Mouse (Mus musculus) limb, embryonic 15.5 days (tissue): ENCODE data around the gene Tcaf3. TPM values are rescaled to one million over a fixed set of nuclear protein-coding genes. Genes with fewer than 3 reads are reported as not detected.

Experiments used
- ATAC-seq: fragments of 200-750 bp; cut with Nextera tagmentation; 2 replicates; pipeline ENCODE4 v1.8.0; 2017; ENCODE audit warnings: low read depth, moderate TSS enrichment; ENCODE audit not compliant: insufficient number of reproducible peaks, low FRiP score, low TSS enrichment
- H3K27ac ChIP-seq: fragments of 300-500 bp; sonication (generic); 2 replicates; pipeline ENCODE4 v1.5.1; 2015; ENCODE audit warnings: moderate library complexity, mild to moderate bottlenecking, inconsistent platforms
- H3K27me3 ChIP-seq: fragments of 300-500 bp; sonication (generic); 2 replicates; pipeline ENCODE4 v1.6.1; 2015; ENCODE audit warnings: inconsistent platforms
- H3K36me3 ChIP-seq: fragments of 300-500 bp; sonication (generic); 2 replicates; pipeline ENCODE4 v1.6.1; 2015; ENCODE audit warnings: inconsistent platforms
- H3K4me1 ChIP-seq: fragments of 300-500 bp; sonication (generic); 2 replicates; pipeline ENCODE4 v1.6.1; 2015; ENCODE audit warnings: inconsistent platforms
- H3K4me2 ChIP-seq: fragments of 300-500 bp; sonication (generic); 2 replicates; pipeline ENCODE4 v1.6.1; 2015; ENCODE audit warnings: mild to moderate bottlenecking, inconsistent platforms
- H3K4me3 ChIP-seq: fragments of 300-500 bp; sonication (generic); 2 replicates; pipeline ENCODE4 v1.5.1; 2015; ENCODE audit warnings: mild to moderate bottlenecking, inconsistent platforms
- H3K9ac ChIP-seq: fragments of 300-500 bp; sonication (generic); 2 replicates; pipeline ENCODE4 v1.6.1; 2015; ENCODE audit warnings: inconsistent platforms
- H3K9me3 ChIP-seq: fragments of 300-500 bp; sonication (generic); 2 replicates; pipeline ENCODE4 v1.6.1; 2016; ENCODE audit warnings: inconsistent platforms
- WGBS: fragments of 180-500 bp; shearing (Covaris S2); methylation state at CpG from one replicate; pipeline ENCODE4 v1.1.7; 2015; 5-methylcytosine and 5-hydroxymethylcytosine counted together
- polyA plus RNA-seq: library from polyadenylated mRNA; unstranded; fragments of >200 nt; fragmentation: Nextera tagmentation; extraction: Ambion mirVana; gene quantifications from 2 replicates; pipeline ENCODE4 v1.2.1, GENCODE M21; 2015

Gene Tcaf3
- not detected in 2 replicates for polyA plus RNA-seq

DNA sequence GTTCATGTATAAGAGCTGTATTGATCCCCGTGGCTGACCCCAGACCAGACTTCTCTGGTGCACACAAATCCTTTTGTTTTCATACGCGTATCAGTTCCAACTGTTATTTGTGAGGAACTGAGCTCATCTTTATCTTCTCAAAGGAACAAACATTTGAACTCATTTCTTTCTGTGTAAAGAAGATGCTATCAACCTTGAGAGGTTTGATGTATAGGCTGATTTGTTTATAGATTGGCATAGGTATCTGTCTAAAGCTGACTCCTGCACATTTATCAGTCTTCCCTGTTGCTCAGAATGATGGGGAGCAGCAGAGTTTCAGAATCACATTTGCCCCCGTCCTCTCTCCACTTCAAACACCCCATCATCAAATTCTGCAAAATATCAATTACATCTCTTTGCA, at the start of gene Tcaf3:
Gene Tcaf3, minus strand, starts transcription at position 101 of the 400 bp plus-strand sequence.
- ATAC-seq = no peak
- Histone ChIP-seq H3K27ac (no peak within 1 kb of the TSS), H3K36me3 (no peaks in the 10 kb centered on the region), H3K4me3 (no peak within 1 kb of the TSS), H3K9me3 (no peaks in the 10 kb centered on the region), H3K4me2 (no peak within 1 kb of the TSS), H3K4me1 (no peaks in the 10 kb centered on the region), H3K27me3 (no peaks in the 10 kb centered on the region), H3K9ac (no peak within 1 kb of the TSS)
- 77% methylated on average over 4 of the region's 4 CpGs for WGBS

GRCm38 (mm10) chr6:42644912-42645549, 47.5 kb upstream of the Tcaf3 start, which contains the start of gene Tcaf2:
TSS of gene Tcaf2 (minus strand) at chr6:42645254.
- Histone ChIP-seq H3K4me1 (no peaks in the 10 kb centered on the region), H3K9ac (no peak within 1 kb of the TSS), H3K27ac (peak within 1 kb of the TSS; percentile 4), H3K4me2 (peak within 1 kb of the TSS; percentile 69), H3K27me3 (no peaks in the 10 kb centered on the region), H3K36me3 (no peaks in the 10 kb centered on the region), H3K4me3 (peak within 1 kb of the TSS; percentile 42), H3K9me3 (no peaks in the 10 kb centered on the region)
- peak; percentile 96 for ATAC-seq
- WGBS = under 1% methylated on average over 23 of the region's 23 CpGs

DNA sequence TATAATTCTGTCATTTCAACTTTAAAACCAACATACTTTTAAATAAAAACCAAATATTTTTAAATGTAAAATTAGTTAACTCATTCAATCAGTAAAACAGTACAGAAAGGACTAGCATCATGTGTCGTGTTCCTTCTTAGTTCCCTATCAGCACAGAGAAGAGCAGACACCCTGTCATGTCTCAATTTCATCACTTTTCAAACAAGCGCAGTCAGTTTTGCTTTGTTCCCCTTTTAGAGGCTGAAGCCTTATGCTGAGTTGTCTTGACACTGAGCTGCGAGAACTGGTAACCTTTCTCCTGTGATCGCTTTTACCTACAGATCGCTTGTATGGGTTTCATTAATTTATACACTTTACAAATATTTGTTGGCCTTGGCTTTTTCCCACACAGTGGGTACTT, 36.9 kb upstream of the Tcaf3 start:
- no peaks in the 10 kb centered on the region for H3K4me1 ChIP-seq
- H3K27ac ChIP-seq = no peak overlapping the region
- H3K27me3 ChIP-seq = no peaks in the 10 kb centered on the region
- 88% methylated on average over 5 of the region's 5 CpGs for WGBS
- no peaks in the 10 kb centered on the region for H3K9me3 ChIP-seq
- H3K4me2 ChIP-seq = no peak overlapping the region
- no peak for ATAC-seq
- no peaks in the 10 kb centered on the region for H3K36me3 ChIP-seq
- no peak overlapping the region for H3K9ac ChIP-seq
- H3K4me3 ChIP-seq = no peak overlapping the region

DNA sequence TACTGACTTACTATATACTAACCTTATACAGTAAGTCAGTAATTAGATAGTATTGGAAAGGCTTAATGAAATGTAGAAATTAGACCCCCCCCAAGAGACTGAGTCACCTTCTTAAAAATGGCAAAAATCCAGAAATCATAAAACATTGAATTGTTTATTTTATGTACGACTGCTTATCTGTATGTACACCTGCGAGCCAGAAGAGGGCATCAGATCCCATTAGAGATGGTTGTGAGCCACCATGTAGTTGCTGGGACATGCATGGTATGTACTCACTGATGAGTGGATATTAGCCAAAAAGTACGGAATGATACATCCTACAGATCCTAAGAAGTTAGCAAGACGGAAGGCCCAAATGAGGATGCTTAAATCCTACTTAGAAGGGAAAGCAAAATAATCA, 33.9 kb upstream of the Tcaf3 start:
- no peaks in the 10 kb centered on the region for H3K9me3 ChIP-seq
- no peak overlapping the region for H3K4me3 ChIP-seq
- H3K4me1 ChIP-seq = no peaks in the 10 kb centered on the region
- H3K4me2 ChIP-seq = no peak overlapping the region
- ATAC-seq = no peak
- no peaks in the 10 kb centered on the region for H3K27me3 ChIP-seq
- WGBS = 69% methylated on average over 4 of the region's 4 CpGs
- no peak overlapping the region for H3K9ac ChIP-seq
- H3K27ac ChIP-seq = no peak overlapping the region
- H3K36me3 ChIP-seq = no peaks in the 10 kb centered on the region

DNA sequence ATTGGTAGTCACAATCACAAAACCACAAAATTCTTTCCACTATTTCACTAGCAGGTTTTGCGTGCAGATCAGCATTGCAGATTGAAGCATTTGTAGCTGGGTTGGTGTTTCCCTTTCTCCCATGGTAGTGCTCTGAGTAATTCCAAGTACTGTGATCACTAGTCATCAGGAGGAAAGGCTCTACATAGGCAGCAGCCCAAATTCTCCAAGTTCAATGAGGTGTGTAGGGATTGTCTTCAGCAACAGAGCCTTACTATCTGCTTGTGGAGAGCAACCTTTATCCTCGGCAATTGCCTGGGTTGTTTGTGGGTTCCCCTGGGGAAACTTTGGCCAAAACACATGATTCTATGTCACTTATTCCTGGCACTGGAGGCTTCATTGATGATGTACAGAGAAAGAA, 19.4 kb upstream of the Tcaf3 start:
- Histone ChIP-seq H3K4me1 (no peaks in the 10 kb centered on the region), H3K4me3 (no peak overlapping the region), H3K27me3 (no peaks in the 10 kb centered on the region), H3K27ac (no peak overlapping the region), H3K4me2 (no peak overlapping the region), H3K9me3 (no peaks in the 10 kb centered on the region), H3K36me3 (no peaks in the 10 kb centered on the region), H3K9ac (no peak overlapping the region)
- WGBS = 81% methylated on average over 2 of the region's 2 CpGs
- ATAC-seq = no peak

DNA sequence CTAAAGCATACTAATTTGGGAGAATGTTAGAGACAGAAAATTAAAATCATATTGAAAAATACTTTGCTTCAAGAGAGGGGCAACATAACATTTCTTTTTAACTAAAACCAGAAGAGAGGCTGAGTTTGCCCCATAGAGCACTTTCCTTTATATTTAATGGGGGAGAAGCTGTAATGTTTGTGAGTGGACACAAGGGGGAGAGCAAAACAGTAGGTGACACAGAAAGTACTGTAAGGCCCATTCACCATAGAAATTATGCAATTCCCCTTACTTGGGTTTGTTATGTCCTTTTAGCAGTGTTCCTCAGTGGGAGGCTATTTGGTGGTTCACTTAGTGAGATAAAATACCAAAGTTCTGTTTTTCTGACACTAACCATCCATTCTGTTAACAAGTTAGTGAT, 14.7 kb upstream of the Tcaf3 start:
- no peak overlapping the region for H3K27ac ChIP-seq
- ATAC-seq = no peak

GRCm38 (mm10) chr6:42610954-42611522, 13.5 kb upstream of the Tcaf3 start:
- WGBS = 52% methylated on average over 4 of the region's 4 CpGs
- no peak for ATAC-seq

More for the DNA sequence above, 14.7 kb upstream of the Tcaf3 start:
- no peaks in the 10 kb centered on the region for H3K4me1 ChIP-seq
- no peaks in the 10 kb centered on the region for H3K36me3 ChIP-seq
- H3K4me2 ChIP-seq = no peak overlapping the region
- no peaks in the 10 kb centered on the region for H3K27me3 ChIP-seq
- no peak overlapping the region for H3K9ac ChIP-seq
- H3K9me3 ChIP-seq = no peaks in the 10 kb centered on the region
- H3K4me3 ChIP-seq = no peak overlapping the region

GRCm38 (mm10) chr6:42593138-42593882, 4.2 kb downstream of the Tcaf3 start:
- ATAC-seq = no peak
- Histone ChIP-seq H3K9me3 (no peaks in the 10 kb centered on the region), H3K36me3 (no peaks in the 10 kb centered on the region), H3K27me3 (no peaks in the 10 kb centered on the region), H3K9ac (no peak overlapping the region), H3K27ac (no peak overlapping the region), H3K4me2 (no peak overlapping the region), H3K4me3 (no peak overlapping the region), H3K4me1 (no peaks in the 10 kb centered on the region)
- WGBS = 73% methylated on average over 17 of the region's 17 CpGs

More at GRCm38 (mm10) chr6:42610954-42611522, 13.5 kb upstream of the Tcaf3 start:
- Histone ChIP-seq H3K36me3 (no peaks in the 10 kb centered on the region), H3K9me3 (no peaks in the 10 kb centered on the region), H3K4me3 (no peak overlapping the region), H3K4me2 (no peak overlapping the region), H3K27ac (no peak overlapping the region), H3K27me3 (no peaks in the 10 kb centered on the region), H3K4me1 (no peaks in the 10 kb centered on the region), H3K9ac (no peak overlapping the region)

DNA sequence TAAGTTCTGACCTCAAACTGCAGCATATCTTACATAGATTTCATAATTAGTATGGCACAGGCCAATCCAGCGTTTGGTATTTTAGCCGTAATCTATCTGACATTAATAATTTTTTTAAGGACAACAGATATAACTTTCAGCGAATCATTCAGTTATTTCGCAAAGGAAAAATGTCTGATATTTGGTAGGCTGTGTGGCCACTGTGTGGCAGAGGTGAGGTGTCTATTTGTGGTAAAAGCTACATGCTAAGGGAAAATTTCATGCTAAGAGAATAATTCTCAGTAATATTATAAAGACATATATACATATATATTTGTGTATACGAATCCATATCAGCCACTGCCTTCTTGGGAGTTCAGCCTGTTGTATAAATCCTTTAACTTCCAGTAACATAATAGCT, 10.9 kb downstream of the Tcaf3 start:
- Histone ChIP-seq H3K9me3 (no peaks in the 10 kb centered on the region), H3K4me3 (no peak overlapping the region), H3K27me3 (no peaks in the 10 kb centered on the region), H3K4me2 (no peak overlapping the region), H3K27ac (no peak overlapping the region), H3K9ac (no peak overlapping the region), H3K4me1 (no peaks in the 10 kb centered on the region), H3K36me3 (no peaks in the 10 kb centered on the region)
- WGBS = 81% methylated on average over 5 of the region's 5 CpGs
- ATAC-seq = no peak

DNA sequence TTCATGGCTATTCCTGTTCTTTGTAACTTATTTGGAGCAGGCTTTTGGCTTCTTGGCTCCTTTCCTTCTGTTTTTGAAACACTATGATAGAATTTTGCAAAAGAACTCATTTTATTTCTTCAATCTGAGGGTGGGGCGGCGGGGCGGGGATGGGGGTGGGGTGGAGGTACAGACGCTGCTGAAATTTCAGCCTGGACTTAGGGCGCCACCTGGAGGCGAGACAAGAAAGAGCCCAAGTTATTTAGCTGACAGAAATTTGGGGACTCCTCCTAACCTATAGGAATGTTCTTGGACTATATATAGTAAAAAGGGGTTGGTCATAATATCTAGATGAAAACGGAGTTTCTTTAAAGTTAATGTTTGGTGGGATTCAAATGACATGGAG, 14.0 kb downstream of the Tcaf3 start:
- no peak overlapping the region for H3K9ac ChIP-seq
- peak overlapping the region; percentile 34; the same call in 1 of the 2 replicates for H3K4me2 ChIP-seq
- no peak for ATAC-seq
- H3K27me3 ChIP-seq = no peaks in the 10 kb centered on the region
- no peaks in the 10 kb centered on the region for H3K4me1 ChIP-seq
- no peak overlapping the region for H3K27ac ChIP-seq
- no peaks in the 10 kb centered on the region for H3K9me3 ChIP-seq
- H3K4me3 ChIP-seq = no peak overlapping the region
- H3K36me3 ChIP-seq = no peaks in the 10 kb centered on the region
- WGBS = under 1% methylated on average over 7 of the region's 7 CpGs

DNA sequence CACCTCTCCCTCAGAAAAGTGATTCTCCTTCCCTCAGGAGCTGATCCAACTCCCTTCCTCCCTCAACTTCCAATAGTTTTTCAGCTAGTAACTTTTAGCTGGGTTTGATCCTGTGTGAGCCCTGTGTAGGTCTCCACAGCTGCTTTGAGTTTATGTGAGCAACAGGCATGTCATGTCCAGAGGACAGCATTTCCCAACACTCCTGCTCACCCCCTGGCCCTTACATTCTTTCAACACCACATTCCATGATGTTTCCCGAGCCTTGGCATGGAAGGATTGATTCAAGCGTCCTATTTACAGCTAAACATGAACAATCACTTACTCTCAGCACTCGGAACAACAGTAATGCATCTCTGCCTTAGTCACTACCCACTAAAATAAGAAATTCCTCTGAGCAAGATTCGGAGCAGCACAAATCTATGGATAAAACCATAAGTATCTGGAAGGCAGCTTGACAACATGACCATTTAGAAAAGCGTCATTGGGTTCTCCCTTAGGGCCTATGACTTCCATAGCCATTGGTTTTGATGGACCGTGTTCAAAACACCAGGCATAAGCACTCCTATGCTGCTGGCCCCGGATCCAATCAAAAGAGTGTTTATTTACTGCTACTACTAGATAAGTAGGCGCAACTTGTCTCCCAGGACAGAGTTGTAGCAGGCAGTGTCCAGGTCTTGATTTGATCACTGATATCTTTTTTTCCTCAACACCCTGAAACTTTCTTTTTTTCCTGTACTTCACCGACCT, 14.6 kb downstream of the Tcaf3 start:
- WGBS = 50% methylated on average over 9 of the region's 9 CpGs
- Histone ChIP-seq H3K4me2 (peak overlapping the region; percentile 34; the same call in 1 of the 2 replicates), H3K9me3 (no peaks in the 10 kb centered on the region), H3K27me3 (no peaks in the 10 kb centered on the region), H3K27ac (no peak overlapping the region), H3K9ac (no peak overlapping the region), H3K36me3 (no peaks in the 10 kb centered on the region), H3K4me3 (no peak overlapping the region), H3K4me1 (no peaks in the 10 kb centered on the region)
- ATAC-seq = no peak

- no peak overlapping the region for H3K4me3 ChIP-seq
- ATAC-seq = no peak
- WGBS = 71% methylated on average over 4 of the region's 4 CpGs
These were observed 18.8 kb downstream of the Tcaf3 start for GRCm38 (mm10) chr6:42578678-42579077.

More at GRCm38 (mm10) chr6:42578678-42579077, 18.8 kb downstream of the Tcaf3 start:
- Histone ChIP-seq H3K27me3 (no peaks in the 10 kb centered on the region), H3K9ac (no peak overlapping the region), H3K4me1 (no peaks in the 10 kb centered on the region), H3K36me3 (no peaks in the 10 kb centered on the region), H3K9me3 (no peaks in the 10 kb centered on the region), H3K27ac (no peak overlapping the region), H3K4me2 (no peak overlapping the region)
